Mouse (Mus musculus): Measurements from ENCODE around the gene Evc2. TPM values are rescaled to one million over a fixed set of nuclear protein-coding genes. Genes with fewer than 3 reads are reported as not detected.

The Evc2 gene
- not detected in 2 replicates for total RNA-seq (2015; ENCODE audit: low replicate concordance)
- not detected in 2 replicates for total RNA-seq (2017; ENCODE audit: low replicate concordance)

GRCm38 (mm10) chr5:37338288-37338687 lies at the start of gene Evc2:
Evc2 (plus strand) TSS chr5:37338499.
- no peak for ATAC-seq (replicated peaks; ENCODE audit: low FRiP score, poor library complexity, severe bottlenecking)

GRCm38 (mm10) chr5:37289236-37289635 lies 49.1 kb upstream of the Evc2 start:
- no peak for ATAC-seq (replicated peaks; ENCODE audit: low FRiP score, poor library complexity, severe bottlenecking)

DNA sequence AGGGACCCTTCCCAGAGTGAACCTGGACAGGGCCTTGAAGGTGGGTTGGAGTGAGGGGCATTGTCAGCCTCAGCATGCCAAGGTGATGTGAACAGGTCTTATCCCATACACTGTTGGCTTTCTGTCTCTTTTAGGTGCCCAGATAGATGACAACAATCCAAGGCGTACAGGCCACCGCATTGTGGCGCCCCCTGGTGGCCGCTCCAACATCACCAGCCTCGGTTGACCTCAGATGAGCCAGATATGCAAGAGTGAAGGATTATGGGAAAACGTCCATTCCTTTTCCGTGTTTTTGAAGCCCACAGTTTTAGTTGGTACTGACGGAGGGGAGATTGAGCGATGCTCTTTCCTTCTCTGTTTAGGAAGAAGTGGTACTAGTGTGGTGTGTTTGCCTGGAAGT lies 47.3 kb upstream of the Evc2 start:
- ATAC-seq (replicated peaks; ENCODE audit: low FRiP score, poor library complexity, severe bottlenecking): no peak

- no peak for ATAC-seq (replicated peaks; ENCODE audit: low FRiP score, poor library complexity, severe bottlenecking)
Measured at GRCm38 (mm10) chr5:37296717-37297116, 41.6 kb upstream of the Evc2 start.

DNA sequence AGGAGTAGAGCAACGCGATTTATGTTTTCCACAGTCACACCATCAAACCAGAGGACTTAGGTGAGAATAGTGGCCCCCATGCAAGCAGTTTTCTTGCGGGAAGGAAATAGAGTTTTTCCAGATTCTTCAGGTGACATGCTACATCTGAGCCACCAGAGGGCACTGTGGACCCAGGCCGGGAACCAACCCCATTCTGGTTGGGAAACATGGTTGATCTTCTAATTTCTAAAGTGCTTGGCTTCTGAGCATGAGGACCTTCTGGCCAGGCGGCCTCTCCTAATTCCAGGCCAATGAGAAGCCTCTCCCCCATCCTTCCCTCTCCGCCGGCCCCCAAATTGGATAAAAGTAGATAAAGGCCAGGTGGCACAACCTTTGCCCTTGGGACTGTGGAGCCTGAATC lies 39.9 kb upstream of the Evc2 start:
- no peak for ATAC-seq (replicated peaks; ENCODE audit: low FRiP score, poor library complexity, severe bottlenecking)

DNA sequence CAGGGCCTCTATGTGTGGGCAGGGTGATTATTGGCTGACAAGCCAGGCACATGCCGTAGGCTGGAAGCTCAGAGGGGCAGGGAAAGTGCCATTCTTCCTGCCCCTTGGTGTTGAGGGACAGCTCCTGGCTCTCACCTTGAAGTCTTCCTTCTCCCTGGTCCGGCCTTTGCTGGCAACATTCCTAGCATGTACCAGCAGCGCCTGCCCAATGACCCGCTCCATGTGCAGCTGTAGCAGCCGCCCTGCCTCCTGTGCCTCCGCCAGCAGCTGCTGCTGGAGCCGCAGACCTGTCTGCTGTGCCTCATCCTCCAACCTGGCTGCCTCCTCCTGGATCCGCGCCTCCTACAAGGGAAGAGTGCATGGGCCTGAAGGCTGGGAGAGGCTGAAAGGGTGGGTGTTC lies 28.3 kb upstream of the Evc2 start:
- ATAC-seq (replicated peaks; ENCODE audit: low FRiP score, poor library complexity, severe bottlenecking): no peak

DNA sequence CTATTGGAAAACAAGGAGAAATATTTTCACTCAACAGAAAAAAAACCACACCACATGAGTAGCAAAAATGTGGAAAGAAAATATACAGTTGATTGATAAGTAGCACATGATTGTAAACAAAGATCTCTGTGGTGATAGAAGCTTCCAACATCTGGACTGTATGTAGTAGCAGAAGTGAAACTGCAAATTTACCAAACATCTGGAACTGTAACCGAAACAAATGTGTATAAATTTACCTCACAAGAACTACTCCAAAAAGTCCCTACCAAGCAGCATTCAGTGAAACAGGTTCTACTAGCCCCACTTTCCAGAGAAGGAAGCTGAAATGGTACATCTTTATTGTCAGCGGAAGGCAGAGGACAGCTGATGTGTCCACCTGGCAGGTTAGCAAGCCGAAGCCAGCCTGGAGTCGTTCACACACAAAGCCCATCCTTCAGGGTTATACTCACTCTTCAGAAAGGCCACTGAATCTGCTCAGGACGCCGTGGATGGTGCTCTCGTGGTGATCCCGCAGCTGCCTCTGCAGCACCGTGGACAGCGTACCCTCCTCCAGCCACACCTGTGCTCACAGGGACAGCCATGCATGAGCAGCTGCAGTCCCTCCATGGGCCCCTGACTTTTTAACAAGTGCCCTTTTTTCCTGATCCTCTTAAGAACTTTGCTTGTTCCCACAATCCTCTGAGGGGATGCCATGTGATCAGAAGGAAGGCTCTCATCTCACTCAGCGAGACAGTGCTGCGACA lies 25.1 kb upstream of the Evc2 start:
- no peak for ATAC-seq (replicated peaks; ENCODE audit: low FRiP score, poor library complexity, severe bottlenecking)

GRCm38 (mm10) chr5:37318715-37319114 lies 19.6 kb upstream of the Evc2 start:
- no peak for ATAC-seq (replicated peaks; ENCODE audit: low FRiP score, poor library complexity, severe bottlenecking)

GRCm38 (mm10) chr5:37320174-37320573 lies 18.1 kb upstream of the Evc2 start:
- ATAC-seq (replicated peaks; ENCODE audit: low FRiP score, poor library complexity, severe bottlenecking): no peak

DNA sequence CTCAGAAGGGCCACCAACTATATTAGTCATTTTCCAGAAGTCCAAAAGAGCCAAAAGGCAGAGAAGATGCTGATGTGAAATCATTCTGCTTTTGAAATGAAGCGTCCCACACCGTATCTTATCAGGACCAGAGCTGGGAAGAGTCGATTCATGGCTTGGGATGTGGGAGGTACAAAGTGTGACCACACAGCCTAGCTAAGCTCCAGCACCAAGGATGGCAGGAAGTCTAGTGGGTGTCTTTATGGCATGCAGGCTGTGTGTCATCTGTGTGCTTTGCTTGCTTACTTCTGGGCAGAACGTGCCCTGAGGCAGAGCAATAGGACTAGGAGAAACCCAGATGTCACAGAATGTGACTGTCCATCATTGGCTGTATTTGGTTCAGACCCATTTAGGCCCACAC lies 17.5 kb upstream of the Evc2 start:
- no peak for ATAC-seq (replicated peaks; ENCODE audit: low FRiP score, poor library complexity, severe bottlenecking)

- ATAC-seq (replicated peaks; ENCODE audit: low FRiP score, poor library complexity, severe bottlenecking): no peak
Measured at GRCm38 (mm10) chr5:37326675-37327074, 11.6 kb upstream of the Evc2 start.

DNA sequence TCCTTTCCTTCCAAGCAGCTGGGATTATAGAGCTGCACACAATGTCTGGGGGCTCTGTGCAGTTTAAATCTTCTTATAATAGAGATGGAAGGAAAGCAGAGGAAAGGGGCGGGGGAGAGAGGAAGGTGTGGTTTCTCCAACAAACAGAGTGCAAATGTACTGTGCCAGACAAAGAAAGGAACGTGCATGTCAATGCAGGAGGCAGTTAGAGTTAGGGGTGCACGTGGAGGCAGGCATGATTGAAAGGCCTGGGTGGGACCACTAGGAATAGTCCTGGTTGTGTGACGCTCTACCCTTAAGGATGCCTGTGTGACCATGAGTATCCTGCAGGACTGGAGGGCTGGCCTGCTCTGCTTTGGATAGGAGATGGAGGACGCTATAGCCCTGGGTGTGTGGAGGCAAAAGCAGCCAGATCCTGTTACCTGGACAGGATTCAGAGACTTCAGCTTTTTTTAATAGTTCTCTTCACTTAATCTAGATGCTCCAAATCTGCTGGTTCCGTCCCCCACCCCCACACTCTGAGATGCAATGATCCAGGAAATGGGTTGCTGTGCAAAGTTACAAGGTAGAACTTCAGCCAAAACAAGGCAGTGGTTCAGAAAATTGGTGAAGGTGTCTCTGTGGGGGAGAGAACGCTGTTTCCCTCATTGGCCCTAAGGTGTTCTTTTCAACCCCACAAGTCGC lies 7.7 kb upstream of the Evc2 start:
- ATAC-seq (replicated peaks; ENCODE audit: low FRiP score, poor library complexity, severe bottlenecking): no peak

- ATAC-seq (replicated peaks; ENCODE audit: low FRiP score, poor library complexity, severe bottlenecking): no peak
Measured at GRCm38 (mm10) chr5:37331133-37331505, 7.2 kb upstream of the Evc2 start.

GRCm38 (mm10) chr5:37332066-37332465 lies 6.2 kb upstream of the Evc2 start:
- ATAC-seq (replicated peaks; ENCODE audit: low FRiP score, poor library complexity, severe bottlenecking): no peak

- ATAC-seq (replicated peaks; ENCODE audit: low FRiP score, poor library complexity, severe bottlenecking): no peak
Measured at GRCm38 (mm10) chr5:37335061-37335460, 3.2 kb upstream of the Evc2 start.

GRCm38 (mm10) chr5:37336485-37337105 lies 1.7 kb upstream of the Evc2 start, which contains the start of gene Evc:
Evc (minus strand) TSS chr5:37336894.
- no peak for ATAC-seq (replicated peaks; ENCODE audit: low FRiP score, poor library complexity, severe bottlenecking)

DNA sequence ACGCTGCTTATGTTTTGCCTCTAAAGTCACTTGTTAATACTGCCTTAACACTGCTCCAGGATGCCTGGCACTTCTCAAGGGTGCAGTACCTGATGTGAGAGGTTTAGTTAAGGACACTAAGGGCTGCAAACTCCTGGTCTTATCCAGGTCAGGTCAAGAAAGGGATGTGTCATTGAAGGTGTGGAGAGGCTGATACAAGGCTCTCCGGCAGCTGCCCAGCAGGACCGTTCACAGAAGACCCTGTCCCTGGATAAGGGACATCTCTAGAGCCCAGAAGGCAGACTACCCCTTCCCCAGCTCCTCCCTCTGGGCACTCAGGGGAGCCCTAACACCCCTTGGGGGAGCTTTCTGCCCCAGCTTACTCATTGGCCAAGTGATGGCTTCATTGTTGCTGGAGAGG lies 603 bp upstream of the Evc2 start:
- ATAC-seq (replicated peaks; ENCODE audit: low FRiP score, poor library complexity, severe bottlenecking): no peak

GRCm38 (mm10) chr5:37343962-37344361 lies 5.7 kb downstream of the Evc2 start:
- ATAC-seq (replicated peaks; ENCODE audit: low FRiP score, poor library complexity, severe bottlenecking): no peak

GRCm38 (mm10) chr5:37351791-37352190 lies 13.5 kb downstream of the Evc2 start:
- no peak for ATAC-seq (replicated peaks; ENCODE audit: low FRiP score, poor library complexity, severe bottlenecking)

GRCm38 (mm10) chr5:37354385-37354784 lies 16.1 kb downstream of the Evc2 start:
- no peak for ATAC-seq (replicated peaks; ENCODE audit: low FRiP score, poor library complexity, severe bottlenecking)

GRCm38 (mm10) chr5:37356027-37356426 lies 17.7 kb downstream of the Evc2 start:
- ATAC-seq (replicated peaks; ENCODE audit: low FRiP score, poor library complexity, severe bottlenecking): no peak

All from erythroblast, adult 5-6 weeks (primary cell).